Mouse (Mus musculus) CH12F3 (cell line): ENCODE results near the gene Try10.
"Not testable (repeated sequence)": the region's sequence is repeated elsewhere in the genome, so short reads cannot be mapped to it uniquely, and the experiment has no call there.

Source experiments
- in situ Hi-C: fragments of 300-500 bp; cut with MboI; formaldehyde crosslinking; loops from 2 replicates; pipeline ENCODE4 v1.14.3; 2020; ENCODE audit warnings: low sequenced_read_pairs

Gene Try10

DNA sequence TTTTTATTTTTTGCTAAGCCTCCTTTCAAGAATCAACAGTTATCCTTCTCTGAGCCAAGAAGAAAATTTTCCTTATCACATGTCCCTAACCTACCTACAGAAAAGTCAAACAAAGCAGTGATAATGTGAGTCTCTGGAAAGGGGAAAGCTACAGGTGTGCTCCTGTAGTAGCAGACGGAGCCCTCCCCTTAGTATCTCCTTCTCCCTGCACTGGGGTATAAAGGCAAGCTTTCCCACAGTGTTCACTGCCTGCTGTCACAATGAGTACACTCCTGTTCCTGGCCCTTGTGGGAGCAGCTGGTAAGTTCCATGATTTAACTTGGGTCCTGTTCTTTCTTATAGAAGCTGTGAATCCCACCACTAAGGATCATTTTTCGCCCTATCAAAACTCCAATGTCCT, at the start of gene Try10:
Gene Try10 (plus strand): TSS at position 174 of the 400 bp plus-strand sequence.
- in situ Hi-C loops: no loop called here

DNA sequence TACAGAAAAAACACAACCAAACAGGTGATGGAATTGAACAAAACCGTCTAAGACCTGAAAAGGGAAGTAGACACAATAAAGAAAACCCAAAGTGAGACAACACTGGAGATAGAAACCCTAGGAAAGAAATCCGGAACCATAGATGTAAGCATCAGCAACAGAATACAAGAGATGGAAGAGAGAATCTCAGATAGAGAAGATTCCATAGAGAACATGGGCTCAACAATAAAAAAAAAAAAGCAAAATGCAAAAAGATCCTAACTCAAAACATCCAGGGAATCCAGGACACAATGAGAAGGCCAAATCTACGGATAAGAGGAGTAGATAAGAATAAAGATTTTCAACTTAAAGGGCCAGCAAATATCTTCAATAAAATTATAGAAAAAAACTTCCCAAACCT, 37.2 kb upstream of the Try10 start, which contains the start of gene Try5:
Gene Try5 (minus strand): TSS at position 101 of the 400 bp plus-strand sequence.
- in situ Hi-C loops: not testable (repeated sequence)

DNA sequence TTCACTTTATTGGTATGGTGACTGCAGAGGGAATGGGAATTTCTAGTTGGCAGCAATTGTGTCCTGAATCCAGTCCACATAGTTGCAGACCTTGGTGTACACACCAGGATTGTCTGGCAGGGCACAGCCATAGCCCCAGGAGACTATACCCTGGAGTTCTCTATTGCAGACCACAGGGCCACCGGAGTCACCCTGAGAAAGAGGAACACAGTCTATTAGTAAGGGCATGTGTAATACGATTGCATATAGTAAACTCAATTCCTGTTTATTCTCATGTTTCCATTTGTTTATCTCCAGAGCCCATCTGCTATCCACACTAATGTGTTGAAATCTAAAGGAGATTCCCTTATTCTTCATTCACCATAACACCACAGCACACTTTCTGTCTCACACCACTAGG, 19.9 kb downstream of the Try10 start:
- in situ Hi-C loops: not testable (repeated sequence)

DNA sequence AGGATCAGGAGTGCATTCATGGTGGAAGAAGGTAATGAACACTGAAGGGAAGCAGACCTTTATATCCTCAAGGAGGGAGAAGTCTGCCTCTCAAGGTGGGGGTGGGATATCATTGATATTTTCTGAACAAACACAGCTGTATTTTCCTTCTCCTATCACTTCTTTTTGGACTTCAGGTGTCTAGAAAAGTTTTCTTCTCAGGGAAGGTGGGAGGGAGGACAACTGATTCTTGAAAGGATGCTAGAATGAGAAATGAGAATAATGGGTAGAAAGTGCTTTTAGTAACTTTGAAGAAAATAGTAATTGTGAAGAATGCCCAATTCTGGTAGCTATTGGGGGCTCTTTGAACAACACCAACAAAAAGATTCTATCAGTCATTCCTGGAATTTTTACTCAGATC, 23.7 kb downstream of the Try10 start, which contains the start of gene Prss3:
Gene Prss3 (minus strand): TSS at position 101 of the 400 bp plus-strand sequence.
- in situ Hi-C loops: not testable (repeated sequence)

DNA sequence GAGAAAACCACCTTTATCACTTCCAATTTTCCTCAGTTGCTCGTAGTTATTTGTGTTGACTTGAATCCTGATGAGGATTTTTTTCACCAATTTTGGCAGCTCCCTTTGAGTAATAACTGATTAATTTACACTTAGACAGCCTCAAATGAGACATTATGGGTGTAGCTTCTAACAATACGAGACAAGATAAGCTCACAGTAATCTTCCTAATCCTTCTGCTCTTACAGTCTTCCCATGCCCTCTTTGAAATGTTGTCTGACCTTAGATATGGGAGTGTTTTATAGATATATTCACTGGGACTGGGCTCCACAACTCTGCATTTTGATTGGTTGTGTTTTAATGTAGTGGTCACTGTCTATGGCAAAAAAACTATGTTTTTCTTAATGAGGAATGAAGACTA, 32.9 kb downstream of the Try10 start:
- in situ Hi-C loops: no loop called here

DNA sequence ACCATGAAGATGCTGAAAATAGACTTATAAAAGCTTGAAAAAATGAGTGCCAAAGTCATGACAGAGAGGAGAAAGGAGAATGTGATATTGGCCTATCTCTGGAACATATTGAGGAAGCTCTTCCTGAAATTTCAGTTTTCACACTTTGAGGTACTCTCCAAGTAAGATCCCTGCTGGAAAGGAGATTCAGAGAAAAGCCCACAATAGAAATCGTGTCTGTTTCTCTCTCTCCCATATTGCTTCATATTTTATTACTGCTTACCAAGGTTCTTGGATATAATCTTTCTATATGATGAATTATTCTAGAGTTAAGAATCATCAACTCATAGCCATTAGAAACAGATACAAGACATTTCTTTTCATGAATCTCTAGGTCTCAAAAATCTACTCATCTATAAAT, 37.7 kb downstream of the Try10 start:
- in situ Hi-C loops: not testable (repeated sequence)

DNA sequence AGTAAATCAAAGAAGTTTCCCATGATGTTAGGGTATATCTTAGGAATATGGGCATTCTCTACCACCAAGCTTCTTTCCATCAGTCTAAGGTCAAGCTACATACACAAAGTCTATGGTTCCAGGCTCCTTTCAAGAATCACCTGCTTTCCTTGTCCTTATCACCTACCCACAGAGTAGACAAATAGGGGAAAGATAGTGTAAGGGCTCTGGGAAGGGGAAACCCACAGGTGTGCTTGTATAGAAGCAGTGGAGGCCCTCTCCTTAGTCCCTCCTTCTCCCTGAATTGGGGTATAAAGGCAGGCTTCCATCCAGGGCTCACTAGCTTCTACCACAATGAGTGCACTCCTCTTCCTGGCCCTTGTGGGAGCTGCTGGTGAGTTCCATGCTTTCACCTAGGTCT, 38.2 kb downstream of the Try10 start, which contains the start of gene Gm5771:
Gene Gm5771 (plus strand): TSS at position 301 of the 400 bp plus-strand sequence.
- in situ Hi-C loops: not testable (repeated sequence)
